In genomic region chr6:136685433-136685832, GRCm38 (mm10) we compare ENCODE assay signal across 26 mouse cellular contexts. TPM values are rescaled to one million over a fixed set of nuclear protein-coding genes. Genes with fewer than 3 reads are reported as not detected.
DNase-seq lines count a peak whose midpoint lies in the region; ATAC-seq and TF ChIP-seq lines count a peak whose summit lies in the region.
"Had no signal": no experiment of that assay in that cellular context is flagged by ENCODE, and none has a peak within 500 bp of the region (broad histone marks: within the 10 kb centered on the region; RNA-seq: fewer than 3 reads in every experiment).

No protein-coding gene starts in this region.

- 0 out of 2 replicates have a peak overlapping the region, but pooled peaks have one; percentile 2 for H3K4me2 ChIP-seq in kidney, embryonic 16.5 days (replicated peaks; ENCODE audit: low read depth, low read length)
- H3K4me2 ChIP-seq: embryonic facial prominence, embryonic 12.5 days; embryonic facial prominence, embryonic 15.5 days; heart, embryonic 13.5 days; hindbrain, embryonic 14.5 days had no signal

- no peaks in the 10 kb centered on the region for H3K27me3 ChIP-seq in heart, embryonic 10.5 days (ENCODE audit: insufficient read depth, poor library complexity, severe bottlenecking)
- no peaks in the 10 kb centered on the region for H3K27me3 ChIP-seq in kidney, embryonic 16.5 days (ENCODE audit: insufficient read depth, low read length)
- H3K27me3 ChIP-seq in spleen, adult 2 months (ENCODE audit: control insufficient read depth, insufficient read depth, low read length), result no peaks in the 10 kb centered on the region
- H3K27me3 ChIP-seq: embryonic facial prominence, embryonic 12.5 days; embryonic facial prominence, embryonic 15.5 days; heart, embryonic 13.5 days had no signal

- H3K9ac ChIP-seq in kidney, embryonic 16.5 days (replicated peaks; ENCODE audit: low read length), result no peak overlapping the region
- H3K9ac ChIP-seq: embryonic facial prominence, embryonic 12.5 days; embryonic facial prominence, embryonic 15.5 days; forebrain, postnatal 0 days; heart, embryonic 13.5 days; hindbrain, embryonic 14.5 days had no signal

- H3K4me1 ChIP-seq in heart, embryonic 10.5 days, result peaks cover 18% of the 10 kb centered on the region
- H3K4me1 ChIP-seq in kidney, embryonic 16.5 days (ENCODE audit: insufficient read depth, low read length), result 0 out of 2 replicates have a peak, but pooled peaks cover 3% of the 10 kb centered on the region
- H3K4me1 ChIP-seq in spleen, adult 2 months (ENCODE audit: control insufficient read depth, insufficient read depth, insufficient read length), result peaks cover 37% of the 10 kb centered on the region
- H3K4me1 ChIP-seq: embryonic facial prominence, embryonic 12.5 days; embryonic facial prominence, embryonic 15.5 days had no signal

- 64% methylated on average over 5 of the region's 5 CpGs for WGBS in heart, embryonic 10.5 days
- WGBS in kidney, embryonic 16.5 days, result 36% methylated on average over 5 of the region's 5 CpGs
- WGBS in spleen, adult 2 months, result 66% methylated on average over 5 of the region's 5 CpGs

- TF ChIP-seq POLR2A in spleen, adult 2 months (IDR thresholded peaks at IDR 0.05; ENCODE audit: low read depth, low read length), result no peak

- H3K27ac ChIP-seq in heart, embryonic 10.5 days, result peak overlapping the region; percentile 59
- H3K27ac ChIP-seq in kidney, embryonic 16.5 days (ENCODE audit: low read length), result no peak overlapping the region
- H3K27ac ChIP-seq in spleen, adult 2 months (ENCODE audit: insufficient read depth, low read length), result peak overlapping the region; percentile 90
- H3K27ac ChIP-seq: embryonic facial prominence, embryonic 12.5 days; embryonic facial prominence, embryonic 15.5 days; gastrocnemius, adult 2 months; heart, embryonic 13.5 days; hindbrain, embryonic 14.5 days; hindbrain, postnatal 0 days had no signal

- H3K4me3 ChIP-seq in heart, embryonic 10.5 days, result no peak overlapping the region
- no peak overlapping the region for H3K4me3 ChIP-seq in kidney, embryonic 16.5 days (ENCODE audit: low read length)
- H3K4me3 ChIP-seq in spleen, adult 2 months (ENCODE audit: extremely low read depth, insufficient read depth, insufficient read length), result no peak overlapping the region
- H3K4me3 ChIP-seq: embryonic facial prominence, embryonic 12.5 days; embryonic facial prominence, embryonic 15.5 days; gastrocnemius, adult 2 months; heart, embryonic 13.5 days had no signal

- ATAC-seq in kidney, embryonic 16.5 days (ENCODE audit: low FRiP score, low TSS enrichment), result no peak
- ATAC-seq: forebrain, embryonic 14.5 days; forebrain, postnatal 0 days; hindbrain, postnatal 0 days had no signal

- no peak for TF ChIP-seq CTCF in spleen, adult 2 months (IDR thresholded peaks at IDR 0.05; ENCODE audit: extremely low read depth, insufficient read depth, insufficient read length, insufficient replicate concordance)

- H3K9me3 ChIP-seq in heart, embryonic 10.5 days, result 0 out of 2 replicates have a peak, but pooled peaks cover 3% of the 10 kb centered on the region
- no peaks in the 10 kb centered on the region for H3K9me3 ChIP-seq in kidney, embryonic 16.5 days (ENCODE audit: low read length)
- H3K9me3 ChIP-seq: embryonic facial prominence, embryonic 12.5 days; embryonic facial prominence, embryonic 15.5 days; heart, embryonic 13.5 days had no signal

- H3K36me3 ChIP-seq in heart, embryonic 10.5 days, result no peaks in the 10 kb centered on the region
- no peaks in the 10 kb centered on the region for H3K36me3 ChIP-seq in kidney, embryonic 16.5 days (ENCODE audit: insufficient read depth, low read length)
- H3K36me3 ChIP-seq in spleen, adult 2 months (ENCODE audit: control insufficient read depth, insufficient read depth, low read length), result no peaks in the 10 kb centered on the region
- H3K36me3 ChIP-seq: embryonic facial prominence, embryonic 12.5 days; embryonic facial prominence, embryonic 15.5 days; heart, embryonic 13.5 days had no signal

- DNase-seq in heart, embryonic 10.5 days (ENCODE audit: low spot score), result no peak
- DNase-seq in heart, adult 18-20 months, result no peak
- no peak for DNase-seq in kidney, postnatal 36 days
- DNase-seq in spleen, adult 2 months (ENCODE audit: low read depth in 1 of 2, low spot score in 2 of 2), result no peak
- DNase-seq in spleen, postnatal 10 days (ENCODE audit: low spot score in 2 of 2), result no peak
- DNase-seq in ovary, postnatal 14 days (ENCODE audit: low spot score), result no peak
- no peak for DNase-seq in lung, adult 18-20 months
- DNase-seq: adrenal gland, adult 8-10 months; adrenal gland, postnatal 25 days; cerebellum, adult 18-20 months; cerebellum, adult 9-10 months; cerebellum, postnatal 14 days; forebrain, postnatal 0 days; gastrocnemius, adult 2 months; gastrocnemius, postnatal 14 days; heart, adult 11 months; heart, postnatal 14 days; heart, postnatal 4 days had no signal

RNA-seq across cellular contexts. Expression of gene Plbd1, which starts 23.7 kb away (rescaled TPM):
- polyA plus RNA-seq in heart, embryonic 10.5 days (2016; fragmentation: Nextera tagmentation; extraction: Ambion mirVana), result 3.1 and 6.0 TPM in 2 replicates
- 10 to 100 TPM; 42.7 to 50.9 TPM for total RNA-seq in heart, adult 18-20 months (2021)
- polyA plus RNA-seq in kidney, embryonic 16.5 days (2015; fragmentation: Nextera tagmentation; extraction: Ambion mirVana), result 5.3 and 5.7 TPM in 2 replicates
- polyA plus RNA-seq in spleen, adult 2 months (2012; rRNA removed), result 64.4 and 64.6 TPM in 2 replicates
- total RNA-seq: hindbrain, postnatal 0 days; MEL had no signal
